Mouse (Mus musculus) ES-E14 (cell line): ENCODE data around the gene Reg4.

Experiments used
- CHD2 ChIP-seq: IDR thresholded peaks from 2 replicates; pipeline ENCODE4 v1.6.1; 2014; ENCODE audit warnings: mild to moderate bottlenecking, low read depth, low read length, inconsistent platforms
- MAFK ChIP-seq: IDR thresholded peaks from 2 replicates; pipeline ENCODE4 v1.6.1; 2014; ENCODE audit warnings: mild to moderate bottlenecking, low read depth, low read length, inconsistent platforms; ENCODE audit not compliant: insufficient read depth
- ZC3H11A ChIP-seq: IDR thresholded peaks from 2 replicates; pipeline ENCODE4 v1.6.1; 2012; ENCODE audit warnings: low read depth, mild to moderate bottlenecking, inconsistent platforms, low read length, borderline replicate concordance
- ZNF384 ChIP-seq: IDR thresholded peaks from 2 replicates; pipeline ENCODE4 v1.6.1; 2012; ENCODE audit warnings: low read depth, low read length, inconsistent platforms

- TF ChIP-seq ZNF384 (no peak), CHD2 (no peak), ZC3H11A (no peak), MAFK (no peak)
These were observed 60.5 kb downstream of the Reg4 start for GRCm38 (mm10) chr3:98282422-98282821.
